Mouse (Mus musculus) layer of hippocampus, adult 18-20 months (tissue): Measurements from ENCODE around the gene Nln. TPM values are rescaled to one million over a fixed set of nuclear protein-coding genes. Genes with fewer than 3 reads are reported as not detected.

Source experiments
- DNase-seq, 2 experiments: peaks; one replicate each; pipeline ENCODE4 v3.0.0; 2022; ENCODE audit warnings: low spot score in 2 of 2
- total RNA-seq, 2 experiments: library from RNA; stranded (reverse); gene quantifications; 2 replicates each; pipeline ENCODE4 v1.2.3; 2021

The Nln gene
- total RNA-seq, 2 experiments from 2014 or later, result 17.4 to 21.1 TPM

GRCm38 (mm10) chr13:104045108-104045507 lies 64.3 kb downstream of the Nln start:
- no peak for DNase-seq

DNA sequence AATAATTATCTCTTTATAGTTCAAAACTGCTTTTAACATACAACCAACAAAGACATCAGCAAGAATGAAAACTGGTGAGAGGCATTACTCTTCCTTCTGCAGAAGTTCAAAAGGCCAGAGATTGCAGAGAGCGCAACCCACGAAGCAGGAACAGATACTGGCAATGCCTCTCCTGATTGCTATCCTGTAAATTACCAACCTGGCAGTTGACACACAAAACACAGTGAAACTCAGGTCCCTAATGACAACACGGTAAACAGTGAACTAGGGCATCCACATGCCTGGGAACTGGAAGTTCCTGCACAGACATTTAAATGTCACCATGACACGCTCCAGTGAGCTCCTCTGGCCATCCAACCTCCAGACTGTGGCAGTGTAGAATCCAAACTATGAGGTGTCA lies 65.1 kb downstream of the Nln start:
- no peak for DNase-seq

DNA sequence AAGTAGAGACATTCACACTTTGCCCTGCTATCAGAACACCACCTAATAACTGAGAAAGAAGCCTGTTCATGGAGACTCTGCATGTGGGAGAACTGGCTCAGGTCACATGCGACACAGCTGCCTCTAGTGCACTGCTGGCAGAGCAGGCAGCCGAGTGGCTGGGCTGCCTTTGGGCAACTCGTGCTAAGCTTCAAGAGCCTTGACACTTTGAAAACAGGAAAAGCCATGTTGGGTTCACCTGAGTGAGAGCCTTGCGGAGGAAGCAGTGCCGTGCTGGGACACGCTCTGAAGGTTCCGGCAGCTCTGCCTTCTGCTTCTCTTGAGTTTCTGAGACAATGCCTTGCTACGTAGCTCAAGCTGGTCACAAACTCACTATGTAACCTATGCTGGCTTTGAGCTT lies 66.7 kb downstream of the Nln start:
- no peak for DNase-seq

DNA sequence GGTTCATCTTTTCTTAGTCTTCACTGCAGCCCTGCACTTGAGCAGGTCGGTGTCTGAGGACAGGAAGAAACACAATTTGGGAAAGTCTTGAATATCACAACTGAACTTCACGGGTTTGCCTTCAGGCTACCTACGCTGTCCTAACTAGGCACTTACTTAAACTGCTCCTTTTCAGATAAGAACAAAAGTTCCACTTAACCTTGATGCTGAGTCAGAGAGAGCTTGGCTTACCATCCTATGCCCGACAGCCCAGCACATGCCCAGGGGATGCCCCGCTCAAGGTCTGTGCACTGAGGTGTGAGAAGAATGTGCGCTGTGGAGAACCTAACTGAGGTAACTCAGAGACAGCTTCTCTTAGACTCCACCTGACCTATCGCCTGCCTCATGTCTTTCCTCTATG lies 67.9 kb downstream of the Nln start:
- DNase-seq, result no peak

GRCm38 (mm10) chr13:104040950-104041349 lies 68.5 kb downstream of the Nln start:
- DNase-seq, result no peak

DNA sequence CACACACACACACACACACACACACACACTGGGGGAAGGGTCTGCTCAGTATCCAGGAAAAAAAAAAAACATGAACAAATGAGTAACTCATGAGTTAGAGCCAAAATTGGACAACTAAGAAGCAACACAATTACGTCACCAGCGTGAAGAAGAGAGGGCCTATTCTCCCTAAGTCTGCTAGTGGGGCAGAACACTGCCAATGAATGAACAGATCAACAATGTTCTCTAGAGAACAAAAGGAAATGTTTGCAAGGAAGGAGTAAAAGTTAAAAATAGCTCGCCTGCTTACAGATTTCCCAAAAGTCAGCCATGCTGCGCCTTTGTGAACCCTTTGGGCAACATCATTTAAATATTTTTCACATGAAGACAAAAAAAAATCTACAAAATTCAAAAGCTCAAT lies 69.6 kb downstream of the Nln start:
- DNase-seq, result peak in 1 of 2 experiments; percentile 53

DNA sequence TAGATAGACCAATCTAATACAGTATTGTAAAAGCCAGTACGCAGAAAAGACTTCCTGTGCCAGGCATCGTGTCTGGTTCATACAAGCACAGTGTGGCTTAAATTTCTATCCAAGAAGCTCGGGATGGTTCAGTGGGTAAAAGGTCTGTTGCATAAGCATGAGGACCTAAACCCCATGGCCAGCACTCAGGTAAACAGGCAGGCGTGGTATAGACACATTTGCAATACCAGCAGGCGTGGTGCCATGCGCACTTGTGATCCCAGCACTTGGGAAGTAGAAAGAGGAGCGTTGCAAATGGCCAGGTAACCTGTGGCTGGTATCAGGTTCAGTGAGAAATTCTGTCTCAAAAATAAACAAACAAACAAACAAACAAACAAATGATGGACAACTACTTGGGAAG lies 70.5 kb downstream of the Nln start:
- DNase-seq, result no peak

DNA sequence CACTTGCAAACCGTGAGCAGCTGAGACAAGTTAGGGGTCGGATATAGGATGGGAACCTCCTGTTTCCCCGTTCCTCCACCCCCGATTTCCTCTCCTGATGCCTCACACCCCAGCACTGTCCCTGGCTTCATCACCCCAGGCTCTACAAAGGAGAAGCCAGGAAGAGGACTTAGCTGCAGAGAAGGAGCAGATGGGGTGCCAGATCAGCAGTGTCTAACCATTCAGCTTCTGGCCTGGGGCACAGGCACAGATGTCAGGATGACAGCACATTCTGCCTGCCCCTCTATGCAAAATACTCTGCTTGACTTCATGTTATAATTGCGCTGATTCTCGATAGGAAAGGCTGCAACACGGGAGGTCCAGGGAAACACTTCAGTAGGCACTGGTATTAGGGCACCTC lies 71.1 kb downstream of the Nln start:
- no peak for DNase-seq

DNA sequence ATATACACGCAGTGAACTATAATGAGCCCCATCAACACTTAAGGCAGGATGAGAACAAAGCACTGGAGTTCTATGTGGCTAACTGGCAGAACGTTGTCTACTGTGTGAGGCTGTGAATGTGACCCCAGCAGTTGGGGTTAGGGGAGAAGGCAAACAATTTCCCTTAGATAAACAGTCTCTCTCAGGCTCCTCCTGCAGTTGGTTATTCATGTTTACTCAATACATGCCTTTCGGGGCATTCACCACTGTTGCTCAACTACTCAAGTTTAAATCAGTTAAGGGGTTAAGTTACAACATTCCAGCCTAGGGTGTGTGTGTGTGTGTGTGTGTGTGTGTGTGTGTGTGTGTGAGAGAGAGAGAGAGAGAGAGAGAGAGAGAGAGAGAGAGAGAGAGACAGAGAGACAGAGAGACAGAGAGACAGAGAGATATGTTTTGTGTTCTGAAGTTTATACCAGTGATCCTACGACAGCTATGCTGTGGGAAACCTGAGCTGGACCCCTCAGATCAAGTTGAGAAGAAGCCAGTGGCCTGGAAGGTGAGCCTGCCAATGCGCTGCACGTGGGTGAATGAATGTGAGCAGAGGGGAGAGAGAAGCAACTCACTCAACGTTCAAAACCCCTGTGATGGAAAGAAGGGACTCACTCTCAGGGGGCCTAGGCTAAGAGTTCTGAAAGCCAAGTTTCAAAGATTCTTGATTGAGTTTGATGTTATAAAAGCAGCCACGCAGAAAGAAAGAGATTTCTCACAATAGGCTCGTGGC lies 71.7 kb downstream of the Nln start:
- no peak for DNase-seq

GRCm38 (mm10) chr13:104036494-104037290 lies 72.7 kb downstream of the Nln start:
- DNase-seq, result no peak

GRCm38 (mm10) chr13:104035651-104036050 lies 73.8 kb downstream of the Nln start:
- no peak for DNase-seq

- no peak for DNase-seq
These were observed 74.6 kb downstream of the Nln start for GRCm38 (mm10) chr13:104034854-104035253.

GRCm38 (mm10) chr13:104032620-104033133 lies 76.7 kb downstream of the Nln start:
- no peak for DNase-seq

DNA sequence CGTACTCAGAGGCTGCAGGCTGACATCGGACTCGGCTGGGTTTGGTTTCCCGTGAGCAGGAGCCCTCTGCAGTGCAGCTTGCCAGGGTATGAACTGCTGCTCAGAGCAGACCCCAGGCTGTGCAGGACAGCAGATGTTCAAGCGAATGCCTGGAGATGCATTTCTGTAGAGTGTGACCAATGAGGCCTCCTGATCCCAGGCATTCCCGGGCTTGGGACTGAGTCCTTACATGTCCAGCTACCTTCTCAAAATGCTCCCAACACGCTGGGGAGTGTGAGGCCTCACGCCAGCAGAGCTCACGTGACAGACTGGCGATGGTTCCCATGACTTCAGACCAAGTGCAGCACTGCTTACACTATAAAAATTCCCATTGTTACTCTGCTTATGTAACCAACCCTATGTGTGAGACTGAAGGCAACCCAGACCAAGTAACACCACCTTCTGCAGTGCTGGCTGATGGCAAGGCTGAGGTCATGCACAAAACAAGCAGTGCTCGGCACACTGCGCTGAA lies 77.5 kb downstream of the Nln start:
- peak in 1 of 2 experiments; percentile 69 for DNase-seq

DNA sequence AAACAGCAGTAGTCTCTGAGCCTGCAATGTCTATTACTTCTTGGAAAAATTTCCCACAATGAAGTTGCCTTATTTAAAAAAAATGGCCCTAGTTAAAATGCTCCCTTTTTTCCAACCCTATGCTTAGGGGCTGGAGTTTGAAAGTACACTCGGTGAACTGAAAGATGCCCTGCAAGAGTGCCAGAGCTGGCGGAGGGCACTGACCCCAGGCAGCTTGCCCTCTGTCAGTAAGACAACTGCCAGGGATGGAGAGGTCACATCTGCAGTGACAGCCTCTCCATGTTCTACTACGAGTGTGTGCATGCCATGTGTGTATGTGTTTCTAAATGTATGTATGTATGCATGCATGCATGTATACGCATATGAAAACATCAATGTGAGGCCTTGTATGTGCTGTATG lies 78.5 kb downstream of the Nln start:
- no peak for DNase-seq

- no peak for DNase-seq
These were observed 79.9 kb downstream of the Nln start for GRCm38 (mm10) chr13:104029511-104029910.

DNA sequence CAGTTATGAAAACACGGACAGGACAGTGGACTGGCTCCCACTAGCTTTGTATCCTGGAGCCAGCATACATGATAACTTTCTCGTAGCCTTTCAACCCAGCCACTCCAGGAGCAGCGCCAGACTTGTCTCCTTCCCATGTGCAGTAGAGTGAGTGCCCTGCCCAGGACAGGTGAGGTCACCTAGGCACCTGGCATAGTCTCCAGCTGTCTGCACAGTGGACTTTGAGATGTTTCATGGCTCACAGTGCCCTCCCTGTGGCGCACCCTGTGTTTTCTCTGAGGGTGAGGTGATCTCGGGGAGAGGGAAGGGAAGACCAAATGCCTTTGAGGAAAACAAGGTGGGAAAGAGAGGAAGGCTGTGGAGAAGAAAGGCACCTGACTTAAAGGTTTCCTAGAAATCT lies 80.3 kb downstream of the Nln start:
- no peak for DNase-seq

GRCm38 (mm10) chr13:104026525-104026924 lies 82.9 kb downstream of the Nln start:
- DNase-seq, result no peak

GRCm38 (mm10) chr13:104025710-104025995 lies 83.8 kb downstream of the Nln start:
- no peak for DNase-seq

DNA sequence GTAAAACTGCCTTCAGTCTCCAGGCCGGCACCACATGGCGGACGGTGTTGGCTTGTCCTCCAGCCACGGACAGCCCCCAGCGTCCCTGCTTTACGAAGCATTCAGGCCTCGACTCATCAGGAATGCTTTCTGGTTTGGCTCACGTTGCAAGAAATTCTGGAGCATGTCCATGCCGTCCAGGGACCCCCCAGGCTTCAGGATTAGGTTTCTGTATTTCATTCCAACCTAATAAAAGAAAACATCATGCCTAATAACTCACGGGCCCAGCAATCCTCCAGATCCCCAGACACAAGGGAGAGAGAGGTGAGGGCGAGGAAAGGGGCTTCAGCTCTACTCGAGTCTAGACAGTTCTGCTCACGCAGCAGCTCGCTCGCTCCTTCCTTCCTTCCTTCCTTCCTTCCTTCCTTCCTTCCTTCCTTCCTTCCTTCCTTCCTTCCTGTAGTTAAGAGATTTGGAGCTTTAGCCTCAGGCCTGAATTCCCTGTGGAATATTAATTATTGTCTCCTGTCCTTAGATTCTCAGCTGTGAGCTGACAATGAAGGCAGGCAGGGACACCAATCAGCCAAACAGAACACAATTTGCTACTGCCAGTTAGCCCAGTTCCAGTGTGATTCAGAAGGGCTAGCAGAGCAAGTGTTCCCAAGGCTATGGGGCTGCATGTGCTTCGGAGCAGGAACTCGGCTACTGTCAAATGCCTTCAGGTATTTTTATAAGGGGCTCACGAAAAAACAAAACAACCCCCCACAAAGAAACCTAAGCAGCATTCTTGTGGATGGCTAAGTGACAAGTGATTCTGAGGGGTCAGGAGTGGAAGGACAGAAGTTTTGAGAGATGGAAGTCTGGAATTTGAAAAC lies 84.3 kb downstream of the Nln start:
- DNase-seq, result no peak

GRCm38 (mm10) chr13:104024275-104024674 lies 85.1 kb downstream of the Nln start:
- no peak for DNase-seq
